Mouse (Mus musculus) fat pad, adult 2 months (tissue): ENCODE measurements around the gene Ano7.
"Not testable (repeated sequence)": the region's sequence is repeated elsewhere in the genome, so short reads cannot be mapped to it uniquely, and the experiment has no call there.

ENCODE experiments used
- DNase-seq: peaks from one replicate; pipeline ENCODE4 v3.0.0-alpha.2; 2011; ENCODE audit warnings: low read depth, low spot score; ENCODE audit errors: extremely low read depth

Gene Ano7

DNA sequence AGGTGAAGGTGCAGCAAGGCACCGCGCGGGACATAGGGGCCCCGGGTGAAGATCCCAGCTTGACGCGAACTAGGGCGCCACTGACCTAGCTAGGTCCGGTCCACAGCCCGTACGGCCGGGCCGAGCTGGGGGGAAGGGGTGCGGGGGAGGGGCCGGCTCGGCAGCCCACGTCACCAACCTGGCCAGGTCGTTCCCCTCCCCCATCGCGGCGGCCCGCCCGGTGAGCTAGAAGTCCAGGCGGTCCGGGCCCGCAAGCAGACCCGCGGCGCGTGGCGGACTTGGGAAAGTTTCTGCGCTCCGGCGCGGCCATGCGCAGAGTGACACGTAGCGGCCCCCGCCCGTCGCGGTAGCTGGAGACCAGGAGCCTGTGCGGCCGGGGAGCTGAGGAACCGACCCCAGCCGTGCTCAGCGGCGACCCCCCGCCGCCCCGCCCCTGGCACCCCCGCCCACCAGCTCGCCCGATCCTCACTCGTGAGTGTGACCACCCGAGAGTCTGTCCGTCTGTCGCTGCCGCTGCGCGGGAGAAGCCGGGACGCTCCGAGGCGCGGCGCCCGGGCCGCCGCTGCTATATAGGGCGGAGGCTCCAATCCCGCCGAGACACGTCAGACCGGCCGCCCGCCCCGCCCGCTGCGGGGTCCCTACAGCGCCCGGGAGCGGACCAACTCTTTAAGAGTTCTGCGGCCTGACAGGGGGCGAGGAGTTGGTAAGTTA is 71.5 kb downstream of the Ano7 start:
- no peak for DNase-seq

DNA sequence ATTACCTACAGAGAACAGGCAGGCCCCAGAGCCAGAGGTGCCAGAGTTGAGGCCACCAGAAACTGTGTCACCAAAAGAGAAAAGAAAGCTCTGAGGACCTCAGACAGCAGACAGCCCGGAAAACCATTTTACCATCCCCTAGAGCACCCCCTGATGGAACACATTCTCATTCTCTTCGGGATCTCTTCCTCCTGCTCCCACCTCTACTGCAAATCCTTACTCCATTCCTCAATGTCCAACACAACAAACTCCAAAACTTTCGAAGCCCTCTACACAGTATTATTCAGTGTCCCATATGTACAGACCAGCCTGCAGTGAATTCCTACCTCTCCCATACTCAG is 72.1 kb downstream of the Ano7 start:
- DNase-seq, result no peak

DNA sequence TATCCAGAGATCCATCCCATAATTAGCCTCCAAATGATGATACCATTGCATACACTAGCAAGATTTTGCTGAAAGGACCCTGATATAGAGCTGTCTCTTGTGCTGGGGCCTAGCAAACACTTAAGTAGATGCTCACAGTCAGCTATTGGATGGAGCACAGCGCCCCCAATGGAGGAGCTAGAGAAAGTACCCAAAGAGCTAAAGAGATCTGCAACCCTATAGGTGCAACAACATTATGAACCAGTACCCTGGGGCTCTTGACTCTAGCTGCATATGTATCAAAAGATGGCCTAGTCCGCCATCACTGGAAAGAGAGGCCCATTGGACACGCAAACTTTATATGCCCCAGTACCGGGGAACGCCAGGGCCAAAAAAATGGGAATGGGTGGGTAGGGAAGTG is 76.4 kb downstream of the Ano7 start:
- not testable (repeated sequence) for DNase-seq

DNA sequence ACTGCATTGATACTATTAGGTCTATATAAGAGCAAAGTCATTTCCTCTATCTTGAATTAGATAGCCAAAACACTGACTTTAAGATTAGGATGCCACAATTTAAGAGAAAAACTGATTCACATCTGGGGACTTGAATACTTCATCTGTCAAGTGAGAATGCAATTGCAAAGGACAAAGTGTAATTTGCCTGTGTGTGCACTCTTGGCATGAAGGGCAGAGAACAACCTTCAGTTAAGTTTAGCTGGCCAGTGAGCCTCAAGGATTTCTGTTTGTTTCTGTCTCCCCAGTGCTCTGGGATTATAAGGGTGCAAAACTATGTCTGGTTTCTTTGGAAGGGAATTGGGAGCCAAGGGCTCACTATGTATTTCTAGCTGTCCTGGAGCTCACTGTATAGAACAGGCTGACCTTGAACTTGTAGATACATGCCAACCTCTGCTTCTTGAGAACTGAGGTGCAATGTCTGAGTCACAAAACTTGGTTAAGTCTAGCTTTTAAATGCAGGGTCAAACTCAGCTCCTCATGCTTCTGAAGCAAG is 80.1 kb downstream of the Ano7 start:
- DNase-seq, result no peak
